Mouse (Mus musculus) neutrophil, adult 5-6 weeks (primary cell): ENCODE data around the gene Tuba1a. TPM values are rescaled to one million over a fixed set of nuclear protein-coding genes. Genes with fewer than 3 reads are reported as not detected.
A peak's percentile ranks its signal among the peaks of the same experiment; 100 is the strongest.
"Not testable (repeated sequence)": the region's sequence is repeated elsewhere in the genome, so short reads cannot be mapped to it uniquely, and the experiment has no call there.

Experiments used
- ATAC-seq: fragments of 151-379, 151-347 bp; 2 replicates; pipeline ENCODE4 v1.8.0; 2017; ENCODE audit warnings: mild to moderate bottlenecking, moderate TSS enrichment; ENCODE audit not compliant: insufficient number of reproducible peaks, poor library complexity, low FRiP score, severe bottlenecking; ENCODE audit errors: extremely low read depth
- total RNA-seq: library from RNA; stranded (forward); fragments of 200-1000 nt; gene quantifications from 2 replicates; pipeline ENCODE4 v1.2.3, GENCODE M21; 2017

Tuba1a gene
- total RNA-seq, 1 experiment from 2014 or later, result 92.1 TPM

DNA sequence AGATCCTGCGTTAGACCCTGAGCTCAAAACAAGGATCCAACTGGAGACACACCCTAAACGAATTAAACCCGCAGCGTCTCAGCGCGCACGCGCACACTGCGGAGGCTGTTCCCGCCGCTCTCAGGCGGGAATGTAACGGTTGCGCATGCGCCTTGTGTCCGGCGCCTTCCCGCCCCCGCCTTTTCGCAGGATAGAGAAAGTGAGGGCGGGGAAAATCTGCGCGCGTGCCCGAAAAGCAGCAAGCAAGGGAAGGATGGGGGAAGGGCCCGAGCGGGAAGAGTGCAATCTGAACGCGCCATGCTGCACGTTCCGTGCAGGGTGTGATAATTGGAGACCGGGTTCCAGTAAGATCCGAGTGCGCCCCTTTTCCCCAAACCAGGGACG, 19.7 kb downstream of the Tuba1a start:
- peak; percentile 30 for ATAC-seq

DNA sequence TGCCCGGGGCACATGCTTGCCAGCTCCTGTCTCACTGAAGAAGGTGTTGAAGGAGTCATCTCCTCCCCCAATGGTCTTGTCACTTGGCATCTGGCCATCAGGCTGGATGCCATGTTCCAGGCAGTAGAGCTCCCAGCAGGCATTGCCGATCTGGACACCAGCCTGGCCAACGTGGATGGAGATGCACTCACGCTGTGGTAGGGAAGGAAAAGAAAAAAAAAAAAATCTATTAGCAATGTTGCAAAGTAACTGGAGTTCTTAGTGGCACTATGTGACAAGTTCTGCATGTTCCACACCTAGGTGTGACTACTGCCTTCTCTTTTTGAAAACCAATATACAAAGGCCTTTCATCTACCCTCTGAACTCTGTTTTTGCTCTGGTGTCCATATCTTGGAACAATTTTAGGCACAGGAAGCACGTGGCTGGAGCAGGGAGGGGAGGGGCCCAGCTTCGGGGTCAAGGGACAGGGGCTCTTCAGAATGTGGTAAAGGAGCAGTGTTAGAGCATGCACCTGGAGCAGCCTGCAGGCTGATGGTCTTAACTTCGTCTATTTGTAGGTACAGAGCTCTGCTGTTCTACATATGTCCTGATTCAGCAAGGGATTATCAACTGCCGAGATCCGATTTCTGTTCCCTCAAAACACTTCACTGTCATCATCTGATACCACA, 20.4 kb downstream of the Tuba1a start:
- not testable (repeated sequence) for ATAC-seq

DNA sequence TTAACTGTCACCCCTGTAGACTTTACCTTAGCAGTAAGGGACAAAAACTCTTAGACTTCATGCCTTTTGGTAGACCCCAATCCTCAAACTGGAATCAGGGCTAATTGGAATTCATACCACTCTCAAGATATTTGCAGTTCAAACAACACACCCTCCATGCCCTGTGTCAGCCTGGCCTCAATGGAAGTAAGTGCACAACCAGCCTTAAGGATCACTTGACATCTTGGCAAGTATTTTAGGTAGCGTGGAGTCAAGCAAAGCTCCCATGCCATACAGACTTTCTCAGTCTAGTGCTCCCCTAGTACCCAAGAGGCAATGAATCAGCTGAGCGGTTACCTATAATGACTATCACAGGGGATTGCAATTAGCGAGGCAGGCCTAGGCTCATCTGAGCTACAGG, 22.5 kb downstream of the Tuba1a start:
- ATAC-seq, result no peak

DNA sequence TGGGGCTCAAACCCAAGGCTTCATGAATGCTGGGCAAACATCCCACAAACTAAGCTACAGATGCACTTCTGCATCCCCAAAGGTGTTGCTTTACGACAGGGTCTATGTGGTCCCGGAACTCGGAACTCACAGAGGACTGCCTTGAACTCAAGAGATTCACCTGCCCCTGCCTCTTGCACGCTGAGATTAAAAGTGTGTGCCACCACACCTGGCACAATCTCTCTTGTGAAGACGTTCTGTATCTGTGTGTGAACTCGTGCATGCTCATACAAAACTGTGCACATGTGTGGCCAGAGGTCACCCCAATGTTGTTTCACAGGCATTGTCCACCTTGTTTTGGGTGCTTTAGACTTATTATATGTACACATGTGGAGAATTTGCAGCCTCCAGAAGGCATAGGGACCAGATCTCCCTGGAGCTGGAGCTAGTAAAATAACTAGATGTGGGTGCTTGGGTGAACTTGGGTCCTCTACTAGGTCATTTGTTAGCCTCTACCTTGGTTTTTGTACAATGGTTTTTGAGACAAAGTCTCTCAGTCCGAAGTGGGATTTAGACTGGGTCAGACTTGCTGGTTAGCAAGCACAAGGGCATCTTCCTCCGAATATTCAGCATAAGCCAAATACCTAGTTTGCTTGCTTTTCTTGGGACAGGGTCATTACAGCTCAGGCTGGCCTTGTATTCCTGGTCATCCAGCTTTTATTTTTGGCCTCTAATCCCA, 23.3 kb downstream of the Tuba1a start:
- ATAC-seq, result no peak

DNA sequence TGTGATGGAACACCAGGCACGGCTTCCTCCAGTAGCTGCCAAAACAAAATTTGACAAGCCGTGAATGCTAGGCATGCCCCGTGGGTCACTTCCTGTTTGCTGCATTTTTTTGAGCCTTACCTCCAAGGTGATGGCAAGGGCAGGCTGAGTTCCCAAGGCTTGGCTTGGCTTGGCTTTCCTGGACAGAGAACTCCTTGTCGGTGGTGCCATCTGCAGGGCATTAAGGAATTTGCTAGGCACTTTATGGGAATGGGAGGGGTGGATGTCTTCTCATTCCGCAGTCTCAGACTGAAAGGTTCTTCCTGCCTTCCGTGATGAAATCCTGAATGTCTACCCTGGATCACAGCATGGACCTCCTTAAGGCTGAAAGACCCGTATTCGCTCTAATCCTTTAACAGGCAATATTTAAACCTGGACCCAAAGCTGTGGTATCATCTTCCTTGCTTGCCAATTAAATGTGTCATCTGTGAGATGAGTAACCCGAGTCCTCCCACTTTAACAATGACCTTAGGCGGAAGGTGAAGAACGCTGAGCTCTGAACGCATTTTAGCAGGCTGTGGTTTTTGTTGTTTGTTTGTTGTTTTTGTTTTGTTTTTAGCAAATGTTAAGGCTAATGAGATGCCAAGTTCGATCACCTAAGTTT, 24.8 kb downstream of the Tuba1a start:
- peak; percentile 40; the same call in 1 of the 2 replicates for ATAC-seq

DNA sequence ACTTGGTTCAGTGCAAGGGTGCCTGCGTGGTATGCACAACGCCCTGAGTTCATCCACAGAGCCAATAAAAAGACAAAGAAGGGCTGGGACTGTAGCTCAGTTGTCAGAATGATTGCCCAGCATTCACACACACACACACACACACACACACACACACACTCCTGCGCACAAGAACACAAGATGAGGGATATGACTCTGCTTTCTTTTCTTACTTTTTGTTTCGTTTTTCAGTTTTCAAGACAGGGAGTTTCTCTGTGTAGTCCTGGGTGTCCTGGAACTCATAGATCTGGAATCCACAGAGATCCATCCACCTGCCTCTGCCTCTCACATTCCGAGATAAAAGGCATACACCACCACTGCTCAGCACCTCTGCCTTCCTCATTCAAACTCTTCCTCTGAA, 25.9 kb downstream of the Tuba1a start:
- ATAC-seq, result no peak

DNA sequence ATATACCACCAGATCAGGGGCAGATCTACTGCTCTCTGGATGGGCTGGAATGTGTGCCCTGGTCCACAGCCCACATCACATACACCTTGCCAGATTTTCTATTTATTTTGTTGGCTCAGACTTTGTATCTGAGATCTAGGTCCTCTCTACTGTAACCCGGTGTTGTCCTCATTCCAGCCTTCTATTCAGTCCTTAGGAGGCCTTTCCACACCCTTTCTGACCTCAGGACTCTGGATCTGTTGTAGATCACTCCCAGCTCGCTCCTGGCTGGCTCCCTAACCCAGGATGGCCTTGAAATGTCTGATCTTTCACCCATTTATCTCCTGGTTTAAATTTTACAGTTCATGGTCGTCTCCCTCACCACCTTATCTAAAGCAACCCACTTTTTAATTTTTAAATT, 28.8 kb downstream of the Tuba1a start:
- ATAC-seq, result no peak

DNA sequence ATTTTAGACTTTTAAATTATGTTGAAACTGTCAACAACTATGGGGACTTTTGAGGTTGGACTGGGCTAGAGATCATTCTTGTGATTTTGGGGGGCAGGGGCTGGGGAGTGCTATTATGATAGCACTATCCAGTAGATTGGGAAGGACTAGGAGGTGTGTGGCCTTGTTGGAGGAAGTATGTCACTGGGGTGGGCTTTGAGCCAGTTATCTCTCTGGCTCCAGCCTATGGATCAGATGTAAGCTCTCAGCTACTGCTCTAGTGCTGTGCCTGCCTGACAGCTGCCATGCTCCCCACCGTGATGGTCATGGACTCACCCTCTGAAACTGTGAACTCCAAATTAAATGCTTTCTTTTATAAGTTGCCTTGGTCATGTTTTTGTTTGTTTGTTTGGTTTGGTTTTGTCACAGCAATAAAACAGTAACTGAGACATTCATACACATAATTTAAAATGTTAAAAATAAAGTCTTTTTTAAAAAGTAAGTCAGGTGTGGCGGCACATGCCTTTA, 30.4 kb downstream of the Tuba1a start:
- no peak for ATAC-seq

DNA sequence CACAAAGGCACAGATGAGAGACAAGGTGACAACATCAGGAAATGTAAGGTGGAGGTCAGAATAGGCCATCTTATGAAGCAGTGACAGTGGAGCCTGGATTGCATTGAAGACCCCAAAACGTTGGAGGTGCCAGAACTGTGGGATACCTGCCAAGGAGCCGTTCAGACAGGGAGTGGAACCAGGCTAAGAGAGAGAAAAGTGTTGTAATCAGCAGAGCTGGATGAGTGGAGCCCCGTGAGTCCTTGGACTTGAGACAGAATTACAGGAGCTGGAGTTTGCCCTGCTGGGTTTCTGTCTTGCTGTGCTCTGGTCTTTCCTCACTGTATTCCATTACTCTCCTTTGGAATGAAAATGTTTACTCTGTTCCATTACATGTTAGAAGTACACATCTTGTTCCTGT, 30.9 kb downstream of the Tuba1a start:
- ATAC-seq, result no peak

DNA sequence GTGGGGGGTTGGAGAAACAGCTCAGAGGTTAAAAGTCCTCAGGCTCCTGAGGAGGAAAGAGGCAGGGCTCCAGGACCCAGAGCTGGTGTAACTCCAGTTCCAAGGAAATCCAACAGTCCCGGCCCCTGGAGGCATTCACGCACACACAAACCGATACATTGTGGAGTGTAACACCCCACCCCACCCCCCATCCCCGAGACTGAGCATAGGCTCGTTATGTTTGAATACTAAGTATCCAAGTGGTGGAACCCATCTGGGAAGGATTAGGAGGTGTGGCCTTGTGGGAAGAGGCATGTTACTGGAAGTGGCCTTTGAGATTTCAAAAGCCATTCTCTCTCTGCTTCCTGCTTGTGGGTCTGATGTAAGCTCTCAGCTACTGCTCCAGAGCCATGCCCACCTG, 32.0 kb downstream of the Tuba1a start:
- ATAC-seq, result no peak

DNA sequence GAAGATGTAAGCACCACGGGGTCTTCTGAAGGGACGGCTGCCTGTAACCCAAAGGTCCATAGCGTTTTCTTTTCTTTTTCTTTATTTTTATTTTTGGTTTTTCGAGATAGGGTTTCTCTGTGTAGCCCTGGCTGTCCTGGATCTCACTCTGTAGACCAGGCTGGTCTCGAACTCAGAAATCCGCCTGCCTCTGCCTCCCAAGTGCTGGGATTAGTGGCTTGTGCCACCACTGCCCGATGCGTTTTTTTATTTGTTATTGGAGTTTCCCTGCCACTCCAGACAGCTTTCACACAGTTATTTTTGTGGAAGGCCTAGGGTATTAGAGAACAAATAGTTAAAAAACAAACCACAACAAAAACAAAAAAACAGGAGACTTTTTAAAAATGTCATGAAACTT, 35.0 kb downstream of the Tuba1a start:
- not testable (repeated sequence) for ATAC-seq

DNA sequence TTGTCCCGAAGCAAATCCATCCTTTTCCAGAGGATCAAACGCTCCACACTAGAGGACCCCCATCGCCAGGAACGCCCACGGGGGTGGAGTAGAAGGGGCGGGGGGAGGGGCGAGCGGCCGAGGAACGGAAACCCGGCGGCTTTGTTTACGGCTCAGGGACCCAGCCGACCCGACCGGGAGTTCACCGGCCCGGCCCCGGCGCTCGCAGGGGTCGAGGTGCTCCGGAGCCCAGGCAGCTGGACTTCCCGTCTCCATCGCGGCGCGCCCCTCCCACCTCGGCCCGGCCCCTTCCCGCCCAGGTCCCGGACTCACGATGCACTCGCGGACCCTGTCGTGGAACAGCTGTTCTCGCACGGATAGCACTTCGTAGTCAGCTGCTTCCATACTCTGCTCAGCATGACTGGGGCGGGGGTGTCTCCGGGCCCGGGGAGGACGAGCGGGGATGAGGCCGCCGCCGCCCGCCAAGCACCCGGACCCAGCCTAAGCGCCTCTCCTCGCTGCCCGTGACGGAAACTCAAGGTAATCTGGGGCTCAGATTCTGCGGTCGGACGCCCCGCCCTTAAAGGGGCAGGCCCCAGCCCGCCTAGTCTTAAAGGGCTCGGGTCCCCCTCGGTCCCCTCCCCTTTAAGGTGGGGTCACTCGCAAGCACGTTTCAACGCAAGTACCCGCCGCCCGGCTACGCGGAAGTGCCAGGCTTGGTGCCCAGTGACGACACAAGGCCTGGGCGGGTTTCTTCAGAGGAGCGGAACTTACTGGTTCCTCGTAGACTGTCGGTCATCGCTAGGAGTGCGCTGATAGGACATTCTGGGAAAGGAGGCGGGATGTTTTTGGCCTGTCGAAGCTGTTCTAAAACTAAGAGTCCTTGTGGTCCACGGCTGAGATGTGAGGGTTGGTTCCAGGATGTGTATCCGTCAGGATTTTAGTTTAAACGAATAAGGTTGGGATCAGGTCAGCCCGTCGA, 35.7 kb downstream of the Tuba1a start, which contains the start of gene Lmbr1l:
Lmbr1l (minus strand) TSS at position 694 of the 961 bp plus-strand sequence.
- peak; percentile 97 for ATAC-seq

DNA sequence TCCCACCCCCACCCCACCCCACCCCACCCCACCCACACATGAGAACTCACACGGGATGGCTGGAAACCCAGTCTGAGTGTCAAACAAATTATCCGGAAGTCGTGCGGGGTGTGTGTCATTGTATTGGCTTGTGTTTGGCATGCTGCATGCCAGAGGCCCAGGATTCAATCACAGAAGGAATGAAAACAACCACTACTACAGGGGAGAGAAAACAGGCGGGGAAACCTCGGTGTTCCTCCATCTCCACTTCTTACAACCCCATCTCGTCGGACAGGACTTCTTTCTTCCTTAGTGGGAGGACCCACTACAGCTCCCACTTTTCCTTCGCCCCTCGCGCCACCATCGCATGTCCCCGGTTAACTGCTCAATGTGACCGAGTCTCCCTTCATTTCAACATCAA, 36.4 kb downstream of the Tuba1a start:
- ATAC-seq, result no peak

DNA sequence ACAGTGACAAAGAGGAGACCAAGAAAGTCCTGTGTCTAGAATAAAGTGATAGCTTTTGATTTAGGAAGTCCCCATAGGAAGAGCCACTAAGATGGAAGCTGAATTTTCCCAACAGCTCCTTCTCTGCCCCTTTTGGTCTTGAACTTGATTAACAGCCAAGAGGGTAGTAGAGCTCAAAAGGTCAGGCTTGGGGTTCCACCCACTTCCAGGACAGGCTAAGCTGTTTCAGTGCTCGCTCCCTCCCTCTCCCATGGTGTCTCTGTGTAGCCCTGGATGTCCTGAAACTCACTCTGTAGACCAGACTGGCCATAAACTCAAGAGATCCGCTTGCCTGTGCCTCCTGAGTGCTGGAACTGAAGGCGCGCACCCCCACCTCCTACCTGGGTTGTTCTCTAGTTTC, 37.5 kb downstream of the Tuba1a start:
- no peak for ATAC-seq

DNA sequence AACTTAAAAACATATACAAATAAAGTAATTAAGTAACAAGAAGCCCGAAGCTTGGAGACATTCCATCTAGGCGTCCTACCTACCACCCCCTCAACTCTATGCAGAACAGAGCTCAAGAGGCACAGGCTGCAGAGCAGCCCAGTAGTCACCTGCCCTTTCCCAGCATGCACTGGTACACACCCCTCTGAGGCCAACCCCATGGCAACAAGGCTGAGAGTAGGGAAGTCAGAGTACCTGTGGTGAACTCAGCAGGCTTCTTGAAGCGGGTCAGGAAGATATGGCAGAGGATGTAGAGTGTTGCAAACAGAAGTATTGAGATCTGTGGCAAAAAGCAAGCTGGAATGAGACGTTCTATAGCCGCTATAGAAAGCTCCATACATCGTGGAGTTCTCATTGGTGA, 38.6 kb downstream of the Tuba1a start:
- no peak for ATAC-seq

DNA sequence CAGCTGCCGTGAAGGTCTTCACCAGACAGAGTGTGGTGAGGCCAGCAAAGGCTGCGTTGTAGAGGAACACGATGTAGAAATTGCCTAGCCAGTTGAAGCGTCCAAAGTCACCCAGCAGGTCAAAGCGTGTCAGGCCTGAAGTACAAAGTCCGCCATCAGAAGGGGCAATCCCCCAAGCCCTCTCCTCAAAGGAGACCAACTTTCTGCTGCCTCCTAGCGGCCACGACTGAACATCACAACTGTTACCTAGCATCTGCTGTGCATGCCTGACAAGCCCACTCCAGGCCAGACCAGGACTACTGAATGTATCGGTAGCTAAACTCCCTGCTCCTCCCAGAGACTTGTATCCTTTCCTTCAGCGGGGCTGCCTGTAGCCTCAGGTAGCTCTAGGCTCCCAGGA, 48.8 kb downstream of the Tuba1a start:
- ATAC-seq, result 0 out of 2 replicates have a peak, but pooled peaks have one; percentile 14

DNA sequence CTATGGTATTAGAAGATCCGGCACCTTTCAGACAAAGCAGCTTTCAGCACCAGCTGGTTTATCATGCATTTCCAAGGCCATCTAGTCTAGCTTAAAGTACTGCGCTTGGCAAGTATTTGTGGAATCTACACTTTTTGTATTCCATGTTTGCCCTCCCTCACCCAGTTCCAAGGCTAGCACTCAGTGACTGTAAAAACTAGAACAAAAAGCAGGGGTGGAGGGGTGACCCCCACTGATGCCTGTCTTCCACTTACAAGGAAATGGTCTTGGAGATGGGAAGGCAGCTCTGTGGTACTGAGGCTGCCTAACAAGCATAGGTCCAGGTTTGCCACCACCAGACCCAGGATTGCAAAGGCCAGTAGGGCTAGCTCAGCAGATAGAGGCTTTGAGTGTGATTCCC, 50.9 kb downstream of the Tuba1a start:
- no peak for ATAC-seq

DNA sequence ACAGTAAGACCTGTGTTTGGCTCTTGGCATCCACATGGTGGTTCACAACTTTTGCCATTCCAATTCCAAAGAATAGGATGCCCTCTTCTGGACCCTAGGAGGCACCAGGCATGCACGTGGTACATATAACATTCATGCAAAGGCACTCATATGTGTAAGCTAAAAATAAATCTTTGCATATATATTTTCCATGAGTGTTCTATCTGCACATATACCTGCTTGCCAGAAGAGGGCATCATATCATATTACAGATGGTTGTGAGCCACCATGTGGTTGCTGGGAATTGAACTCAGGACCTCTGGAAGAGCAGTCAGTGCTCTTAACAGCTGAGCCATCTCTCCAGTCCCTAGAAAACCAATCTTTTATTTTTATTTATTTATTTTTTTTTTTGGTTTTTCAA, 52.0 kb downstream of the Tuba1a start:
- ATAC-seq, result no peak
